Mouse (Mus musculus): ENCODE data around the gene Nccrp1.
"Not testable (repeated sequence)": the region's sequence is repeated elsewhere in the genome, so short reads cannot be mapped to it uniquely, and the experiment has no call there.

The Nccrp1 gene

GRCm38 (mm10) chr7:28568253-28568652 is 21.2 kb upstream of the Nccrp1 start:
- DNase-seq, result peak; percentile 57

DNA sequence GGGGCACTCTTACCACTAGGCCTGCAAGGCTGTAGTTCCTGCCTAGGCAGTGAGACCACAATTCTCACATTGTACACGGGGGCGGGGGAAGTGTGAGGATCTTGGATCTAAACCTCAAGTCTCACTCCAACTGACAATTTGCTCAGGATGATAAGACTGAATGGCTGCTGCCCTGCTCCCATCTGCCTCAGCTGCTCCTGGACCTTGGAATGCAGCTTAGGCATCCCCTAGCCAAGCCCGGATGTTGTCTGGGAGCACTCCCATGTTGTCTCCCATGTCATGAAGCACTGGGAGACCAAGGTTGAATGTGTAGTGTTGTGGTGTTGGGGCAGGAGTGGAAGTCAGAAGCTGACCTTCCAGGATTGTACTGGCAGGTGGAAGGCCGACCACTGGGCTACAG is 20.5 kb upstream of the Nccrp1 start:
- no peak for DNase-seq

GRCm38 (mm10) chr7:28565407-28565806 is 18.4 kb upstream of the Nccrp1 start:
- no peak for DNase-seq

GRCm38 (mm10) chr7:28562951-28563350 is 15.9 kb upstream of the Nccrp1 start:
- no peak for DNase-seq

DNA sequence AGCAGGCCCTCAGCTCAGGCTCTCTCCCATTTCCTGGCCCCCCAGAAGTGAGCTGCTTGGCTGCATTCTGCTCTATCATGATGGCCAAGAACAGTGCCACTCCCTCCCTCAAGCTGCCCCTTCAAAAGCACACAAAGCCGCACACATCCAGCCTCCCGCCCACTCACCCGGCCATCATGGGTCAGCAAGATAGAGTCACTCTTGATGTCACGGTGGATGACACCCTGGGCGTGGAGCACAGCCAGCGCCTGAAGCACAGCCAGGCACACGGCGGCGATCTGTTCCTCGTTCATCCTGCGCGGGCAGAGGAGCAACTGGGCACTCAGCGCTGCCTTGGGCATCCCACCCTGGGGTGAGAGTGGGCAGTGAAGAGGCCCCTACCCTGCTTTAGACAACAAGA is 15.3 kb upstream of the Nccrp1 start:
- no peak for DNase-seq

DNA sequence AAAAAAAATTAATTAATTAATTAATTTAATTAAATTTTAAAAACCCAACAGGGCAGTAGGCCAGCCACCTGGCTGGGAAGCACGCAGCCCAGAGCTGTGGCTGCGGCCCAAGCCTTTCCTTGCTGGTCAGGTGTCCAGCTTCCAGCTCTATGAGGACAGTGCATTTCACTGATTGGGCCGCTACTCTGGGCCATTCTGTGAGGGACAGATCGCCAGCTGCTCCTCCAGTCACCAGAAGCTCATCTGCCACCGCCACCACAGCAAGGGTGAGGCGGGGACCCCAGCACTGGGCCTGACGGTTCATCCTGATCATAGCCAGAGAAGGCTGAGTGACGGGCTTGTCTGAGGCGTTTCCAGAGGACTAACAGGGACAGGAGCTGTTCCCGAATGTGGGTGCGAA is 14.9 kb upstream of the Nccrp1 start:
- DNase-seq, result no peak

- DNase-seq, result no peak
Measured at GRCm38 (mm10) chr7:28560856-28561255, 13.8 kb upstream of the Nccrp1 start.

GRCm38 (mm10) chr7:28558486-28558885 is 11.4 kb upstream of the Nccrp1 start:
- no peak for DNase-seq

- no peak for DNase-seq
Measured at GRCm38 (mm10) chr7:28557708-28558107, 10.7 kb upstream of the Nccrp1 start.

DNA sequence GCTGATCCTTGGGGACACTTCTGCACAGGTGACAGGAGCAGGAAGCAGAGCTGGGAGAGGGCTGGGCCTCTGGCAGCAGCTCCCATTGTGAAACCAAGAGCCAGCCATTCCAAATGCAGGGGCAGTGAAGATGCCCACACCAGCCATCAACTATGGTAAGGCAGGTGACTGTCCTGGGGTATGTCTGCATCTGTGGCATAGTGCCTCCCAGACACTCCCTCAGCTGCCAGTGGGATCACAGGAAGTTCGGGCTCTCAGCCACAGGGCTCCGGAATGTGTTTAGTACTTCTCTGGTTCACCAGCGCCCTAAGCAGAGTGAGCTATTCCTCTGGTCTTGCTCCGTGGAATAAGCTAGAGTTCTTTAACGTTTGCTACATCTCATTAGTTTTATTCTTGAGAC is 10.0 kb upstream of the Nccrp1 start:
- no peak for DNase-seq

DNA sequence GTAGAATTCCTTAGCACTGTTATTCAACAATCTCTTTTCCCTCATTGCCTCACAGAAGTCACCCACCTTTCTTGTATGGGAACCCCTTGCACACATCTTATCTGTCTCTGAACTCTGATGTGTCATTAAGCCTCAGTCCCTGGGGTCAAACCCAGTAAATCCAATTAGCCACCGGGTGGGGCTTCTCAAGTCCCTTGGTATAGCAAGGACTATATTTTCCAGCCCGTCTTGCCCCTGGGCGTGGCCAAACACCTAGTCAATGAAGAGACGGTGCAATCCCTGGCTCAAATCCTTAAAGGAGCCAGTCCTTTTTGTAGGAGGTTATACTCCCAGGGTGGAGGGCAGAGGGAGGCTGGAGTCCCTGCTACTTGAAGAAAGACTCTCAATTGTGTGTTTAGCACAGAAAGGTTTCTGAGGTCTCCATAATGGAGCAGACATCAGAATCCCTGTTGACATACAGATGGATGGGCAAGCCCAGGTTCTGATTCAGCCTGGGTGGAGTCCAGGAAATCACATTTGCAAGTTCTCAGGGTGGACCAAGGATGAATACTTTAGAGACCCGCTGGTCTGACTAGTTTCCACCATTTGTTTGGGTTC is 9.0 kb upstream of the Nccrp1 start:
- DNase-seq, result no peak

DNA sequence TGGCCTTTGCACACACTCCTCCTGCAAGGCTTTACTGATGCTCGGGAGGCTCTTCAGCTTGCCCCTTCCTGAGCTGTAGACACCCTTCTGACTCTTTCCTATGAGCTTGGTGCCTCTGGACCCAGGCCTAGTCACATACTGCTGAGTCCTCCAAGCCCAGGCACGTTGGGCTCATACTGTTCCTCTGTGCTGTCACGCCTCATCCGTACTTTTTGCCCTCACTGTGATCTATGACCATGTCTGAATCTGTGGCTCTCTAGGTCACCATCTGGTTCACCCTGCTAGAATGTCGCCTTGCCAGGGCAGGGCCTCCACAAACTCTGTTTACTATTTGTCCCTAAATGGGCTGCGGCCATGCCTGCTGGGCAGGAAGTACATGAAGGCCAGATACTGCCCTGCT is 6.0 kb upstream of the Nccrp1 start:
- DNase-seq, result no peak

- DNase-seq, result no peak
Measured at GRCm38 (mm10) chr7:28547628-28548027, 574 bp upstream of the Nccrp1 start.

DNA sequence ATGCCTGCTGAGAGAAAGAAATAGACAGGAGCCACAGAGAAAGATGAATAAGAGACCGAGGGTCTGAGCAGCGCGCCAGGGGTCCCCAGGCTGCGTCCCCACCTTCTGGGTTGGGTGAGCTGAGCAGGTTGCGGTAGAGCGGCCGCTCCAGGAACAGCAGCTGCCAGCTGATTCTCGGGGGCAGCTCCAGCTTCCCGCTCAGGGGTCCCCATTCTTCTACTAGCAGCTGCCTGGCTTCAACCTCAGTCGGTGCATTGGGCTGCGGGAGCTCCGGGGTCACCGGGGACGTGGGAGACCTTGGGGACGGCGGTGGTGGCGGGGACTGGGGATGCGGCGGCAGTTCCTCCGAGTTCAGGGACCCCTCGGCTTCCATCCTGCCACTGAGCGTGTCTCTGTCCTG is 405 bp downstream of the Nccrp1 start:
- DNase-seq, result no peak

GRCm38 (mm10) chr7:28545891-28546210 is 1.2 kb downstream of the Nccrp1 start:
- DNase-seq, result no peak

- DNase-seq, result no peak
Measured at GRCm38 (mm10) chr7:28545048-28545890, 1.8 kb downstream of the Nccrp1 start.

GRCm38 (mm10) chr7:28544051-28544601 is 2.9 kb downstream of the Nccrp1 start:
- no peak for DNase-seq

GRCm38 (mm10) chr7:28540526-28540925 is 6.5 kb downstream of the Nccrp1 start, which contains the start of gene Sycn:
Gene Sycn (plus strand): TSS chr7:28540885.
- no peak for DNase-seq

- not testable (repeated sequence) for DNase-seq
Measured at GRCm38 (mm10) chr7:28538886-28539285, 8.2 kb downstream of the Nccrp1 start.

DNA sequence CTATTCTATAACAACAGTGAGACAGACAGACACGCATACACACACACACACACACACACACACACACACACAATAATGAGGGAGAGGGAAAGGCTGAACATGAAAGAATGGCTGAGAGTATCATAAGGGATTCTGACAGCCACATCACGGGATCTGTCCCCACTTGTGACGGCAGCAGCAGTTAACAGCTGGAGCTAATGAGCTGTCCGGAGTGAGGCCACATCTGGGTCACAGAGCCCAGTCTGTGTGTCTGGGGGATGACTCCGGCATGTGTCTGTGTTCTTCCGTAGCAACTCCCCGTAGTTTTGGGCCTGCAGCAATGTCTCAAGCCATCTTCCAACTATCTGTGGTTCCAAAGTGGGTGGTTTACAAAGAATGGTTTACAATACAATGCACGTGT is 15.0 kb downstream of the Nccrp1 start:
- no peak for DNase-seq

DNA sequence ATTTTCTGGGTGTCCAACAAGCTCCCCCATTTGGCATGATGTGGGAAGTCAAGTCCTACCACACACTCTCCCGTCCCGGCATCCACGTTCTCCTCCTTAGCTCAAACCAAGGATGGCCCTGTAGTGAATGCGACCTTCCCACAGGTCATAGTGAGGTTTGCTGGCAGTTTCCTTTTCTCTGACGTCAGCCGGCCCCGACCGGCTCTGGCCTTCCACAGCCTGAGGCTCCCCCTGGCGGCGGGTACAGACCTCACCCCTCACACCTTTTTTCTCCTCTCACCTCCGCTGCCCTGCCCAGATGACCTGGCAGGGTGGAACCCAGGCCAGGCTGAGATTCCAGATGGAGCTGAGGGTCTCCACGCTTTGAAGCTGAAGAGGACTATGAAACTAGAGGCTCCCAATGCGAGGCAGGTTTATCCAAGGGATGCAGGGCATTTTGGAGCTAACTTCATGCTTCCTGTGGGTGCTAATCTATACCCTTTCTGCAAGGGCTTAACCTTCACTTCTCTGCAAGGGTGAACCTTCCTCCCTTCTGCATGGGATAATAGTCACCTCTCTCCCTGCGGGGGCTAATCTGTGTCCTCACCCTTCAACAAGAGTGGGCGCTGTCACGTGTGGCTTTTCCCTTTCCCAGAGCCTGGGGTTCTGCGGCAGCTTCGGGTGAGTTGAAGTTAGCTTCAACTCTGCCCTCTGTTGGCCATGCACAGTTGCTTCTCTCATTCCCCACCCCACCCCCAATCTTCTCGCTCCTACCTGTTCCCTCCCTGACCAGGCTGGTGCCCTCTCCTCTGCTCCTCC is 18.9 kb downstream of the Nccrp1 start:
- DNase-seq, result peak; percentile 64

- not testable (repeated sequence) for DNase-seq
Measured at GRCm38 (mm10) chr7:28522536-28522935, 24.5 kb downstream of the Nccrp1 start, which contains the start of gene Ifnl3. Gene Ifnl3 (plus strand): TSS chr7:28522836.

DNA sequence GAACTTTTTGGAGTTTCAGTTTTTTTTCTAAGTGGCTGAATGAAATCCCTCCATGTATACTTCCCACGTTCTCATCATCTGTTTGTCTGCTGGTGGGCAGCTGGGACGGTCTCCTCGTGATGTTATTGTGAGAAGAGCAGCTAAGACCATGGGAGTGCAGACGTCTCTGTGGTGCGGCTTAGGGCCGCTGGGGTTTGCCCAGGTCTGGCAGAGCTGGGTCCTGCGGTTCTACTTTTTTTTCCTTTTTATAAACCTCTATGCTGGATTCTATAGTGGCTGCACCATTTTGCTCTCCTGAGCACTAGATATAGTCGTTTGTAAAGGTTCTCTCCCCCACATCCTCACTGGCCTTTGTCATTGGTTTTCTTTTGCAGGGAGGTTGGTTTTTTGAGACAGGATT is 35.6 kb downstream of the Nccrp1 start:
- DNase-seq, result no peak

All from right cerebral cortex, postnatal 4 days (tissue).